Mouse (Mus musculus) neural tube, embryonic 11.5 days (tissue): ENCODE results near the gene Msl2. TPM values are rescaled to one million over a fixed set of nuclear protein-coding genes. Genes with fewer than 3 reads are reported as not detected.

Experiments used
- ATAC-seq: fragments of 200-750 bp; cut with Nextera tagmentation; 2 replicates; pipeline ENCODE4 v1.8.0; 2017; ENCODE audit warnings: moderate number of reproducible peaks, mild to moderate bottlenecking, moderate TSS enrichment, moderate library complexity; ENCODE audit not compliant: insufficient read depth, low FRiP score, low TSS enrichment
- DNase-seq: peaks from one replicate; pipeline ENCODE4 v3.0.0-alpha.2; 2015; ENCODE audit warnings: low spot score
- H3K27ac ChIP-seq: fragments of 300-500 bp; sonication (generic); 2 replicates; pipeline ENCODE4 v1.5.1; 2014; ENCODE audit warnings: low read depth, mild to moderate bottlenecking, low read length
- H3K27me3 ChIP-seq: fragments of 300-500 bp; sonication (generic); 2 replicates; pipeline ENCODE4 v1.6.1; 2014; ENCODE audit warnings: mild to moderate bottlenecking, low read length, mixed read lengths; ENCODE audit not compliant: control insufficient read depth, insufficient read depth
- H3K36me3 ChIP-seq: fragments of 300-500 bp; sonication (generic); 2 replicates; pipeline ENCODE4 v1.6.1; 2014; ENCODE audit warnings: mild to moderate bottlenecking, low read length, moderate library complexity, mixed read lengths; ENCODE audit not compliant: control insufficient read depth, insufficient read depth
- H3K4me1 ChIP-seq: fragments of 300-500 bp; sonication (generic); 2 replicates; pipeline ENCODE4 v1.6.1; 2014; ENCODE audit warnings: low read length, mixed read lengths; ENCODE audit not compliant: control insufficient read depth, insufficient read depth
- H3K4me2 ChIP-seq: fragments of 300-500 bp; sonication (generic); 2 replicates; pipeline ENCODE4 v1.6.1; 2014; ENCODE audit warnings: low read depth, mild to moderate bottlenecking, moderate library complexity
- H3K4me3 ChIP-seq: fragments of 300-500 bp; sonication (generic); 2 replicates; pipeline ENCODE4 v1.5.1; 2014; ENCODE audit warnings: low read depth, low read length
- H3K9ac ChIP-seq: fragments of 300-500 bp; sonication (generic); 2 replicates; pipeline ENCODE4 v1.6.1; 2014; ENCODE audit warnings: mild to moderate bottlenecking, low read length
- H3K9me3 ChIP-seq: fragments of 300-500 bp; sonication (generic); 2 replicates; pipeline ENCODE4 v1.6.1; 2016; ENCODE audit warnings: low read length; ENCODE audit not compliant: control insufficient read depth
- WGBS: fragments of 180-500 bp; shearing (Covaris S2); extraction: QIAGEN DNeasy Blood & Tissue Kit; methylation state at CpG from one replicate; pipeline ENCODE4 v1.1.7; 2014; 5-methylcytosine and 5-hydroxymethylcytosine counted together
- polyA plus RNA-seq: library from polyadenylated mRNA; unstranded; fragments of >200 nt; fragmentation: Nextera tagmentation; extraction: Ambion mirVana; gene quantifications from 2 replicates; pipeline ENCODE4 v1.2.1, GENCODE M21; 2014

Gene Msl2
- polyA plus RNA-seq, 1 experiment from 2014 or later: 6.2 TPM

- no peak overlapping the region for H3K4me3 ChIP-seq
- H3K4me1 ChIP-seq: no peaks in the 10 kb centered on the region
- WGBS: 83% methylated on average over 9 of the region's 9 CpGs
- H3K27ac ChIP-seq: no peak overlapping the region
- H3K9me3 ChIP-seq: no peaks in the 10 kb centered on the region
- no peak overlapping the region for H3K9ac ChIP-seq
- ATAC-seq (no peak), DNase-seq (no peak)
- H3K36me3 ChIP-seq: no peaks in the 10 kb centered on the region
- H3K4me2 ChIP-seq: no peak overlapping the region
- no peaks in the 10 kb centered on the region for H3K27me3 ChIP-seq
These were observed 31.7 kb upstream of the Msl2 start for GRCm38 (mm10) chr9:101042249-101042648.

GRCm38 (mm10) chr9:101045710-101046338 lies 28.1 kb upstream of the Msl2 start:
- Histone ChIP-seq H3K4me1 (no peaks in the 10 kb centered on the region), H3K27me3 (no peaks in the 10 kb centered on the region), H3K4me3 (no peak overlapping the region), H3K4me2 (no peak overlapping the region), H3K27ac (no peak overlapping the region), H3K9me3 (no peaks in the 10 kb centered on the region), H3K9ac (no peak overlapping the region), H3K36me3 (no peaks in the 10 kb centered on the region)
- 67% methylated on average over 15 of the region's 15 CpGs for WGBS
- DNase-seq (no peak), ATAC-seq (no peak)

- 94% methylated on average over 3 of the region's 3 CpGs for WGBS
- H3K27ac ChIP-seq: no peak overlapping the region
- no peak overlapping the region for H3K4me2 ChIP-seq
- H3K9ac ChIP-seq: no peak overlapping the region
- H3K4me1 ChIP-seq: no peaks in the 10 kb centered on the region
- DNase-seq (no peak), ATAC-seq (no peak)
- H3K36me3 ChIP-seq: no peaks in the 10 kb centered on the region
- H3K9me3 ChIP-seq: no peaks in the 10 kb centered on the region
- H3K27me3 ChIP-seq: no peaks in the 10 kb centered on the region
- H3K4me3 ChIP-seq: no peak overlapping the region
These were observed 21.9 kb upstream of the Msl2 start for GRCm38 (mm10) chr9:101052007-101052406.

- no peak for DNase-seq
- H3K27ac ChIP-seq: no peak overlapping the region
- H3K36me3 ChIP-seq: no peaks in the 10 kb centered on the region
- no peaks in the 10 kb centered on the region for H3K9me3 ChIP-seq
- no peak overlapping the region for H3K4me2 ChIP-seq
- WGBS: 83% methylated on average over 6 of the region's 6 CpGs
- ATAC-seq: no peak
- no peak overlapping the region for H3K4me3 ChIP-seq
- no peaks in the 10 kb centered on the region for H3K27me3 ChIP-seq
- no peaks in the 10 kb centered on the region for H3K4me1 ChIP-seq
- no peak overlapping the region for H3K9ac ChIP-seq
These were observed 21.2 kb upstream of the Msl2 start for GRCm38 (mm10) chr9:101052691-101053090.

- H3K4me1 ChIP-seq: no peaks in the 10 kb centered on the region
- no peak overlapping the region for H3K9ac ChIP-seq
- no peak overlapping the region for H3K4me2 ChIP-seq
- no peaks in the 10 kb centered on the region for H3K9me3 ChIP-seq
- 78% methylated on average over 14 of the region's 14 CpGs for WGBS
- ATAC-seq (no peak), DNase-seq (no peak)
- H3K4me3 ChIP-seq: no peak overlapping the region
- no peak overlapping the region for H3K27ac ChIP-seq
- H3K27me3 ChIP-seq: no peaks in the 10 kb centered on the region
- H3K36me3 ChIP-seq: no peaks in the 10 kb centered on the region
These were observed 20.6 kb upstream of the Msl2 start for GRCm38 (mm10) chr9:101053279-101053678.

- Histone ChIP-seq H3K4me2 (no peak overlapping the region), H3K27me3 (no peaks in the 10 kb centered on the region), H3K27ac (no peak overlapping the region), H3K4me3 (no peak overlapping the region), H3K9ac (no peak overlapping the region), H3K9me3 (no peaks in the 10 kb centered on the region), H3K4me1 (no peaks in the 10 kb centered on the region), H3K36me3 (no peaks in the 10 kb centered on the region)
- ATAC-seq (no peak), DNase-seq (no peak)
- 98% methylated on average over 4 of the region's 4 CpGs for WGBS
These were observed 16.7 kb upstream of the Msl2 start for GRCm38 (mm10) chr9:101057156-101057555.

GRCm38 (mm10) chr9:101061035-101061434 lies 12.9 kb upstream of the Msl2 start:
- H3K36me3 ChIP-seq: no peaks in the 10 kb centered on the region
- ATAC-seq: no peak
- H3K4me3 ChIP-seq: no peak overlapping the region
- no peak overlapping the region for H3K4me2 ChIP-seq
- H3K9me3 ChIP-seq: no peaks in the 10 kb centered on the region
- H3K4me1 ChIP-seq: no peaks in the 10 kb centered on the region
- no peak overlapping the region for H3K27ac ChIP-seq
- no peak for DNase-seq
- H3K27me3 ChIP-seq: no peaks in the 10 kb centered on the region
- 79% methylated on average over 11 of the region's 11 CpGs for WGBS
- H3K9ac ChIP-seq: no peak overlapping the region

GRCm38 (mm10) chr9:101062253-101062780 lies 11.6 kb upstream of the Msl2 start:
- 60% methylated on average over 6 of the region's 6 CpGs for WGBS
- H3K4me1 ChIP-seq: no peaks in the 10 kb centered on the region
- ATAC-seq: no peak

GRCm38 (mm10) chr9:101065076-101065602 lies 8.8 kb upstream of the Msl2 start:
- no peaks in the 10 kb centered on the region for H3K9me3 ChIP-seq
- no peak overlapping the region for H3K9ac ChIP-seq
- WGBS: 89% methylated on average over 3 of the region's 3 CpGs
- no peaks in the 10 kb centered on the region for H3K27me3 ChIP-seq
- H3K4me1 ChIP-seq: no peaks in the 10 kb centered on the region
- no peaks in the 10 kb centered on the region for H3K36me3 ChIP-seq
- H3K4me3 ChIP-seq: no peak overlapping the region
- DNase-seq (no peak), ATAC-seq (no peak)
- H3K4me2 ChIP-seq: no peak overlapping the region
- H3K27ac ChIP-seq: no peak overlapping the region

More at GRCm38 (mm10) chr9:101062253-101062780, 11.6 kb upstream of the Msl2 start:
- no peaks in the 10 kb centered on the region for H3K27me3 ChIP-seq
- no peak overlapping the region for H3K9ac ChIP-seq
- H3K4me3 ChIP-seq: no peak overlapping the region
- H3K36me3 ChIP-seq: no peaks in the 10 kb centered on the region
- H3K27ac ChIP-seq: no peak overlapping the region
- no peak for DNase-seq
- H3K9me3 ChIP-seq: no peaks in the 10 kb centered on the region
- H3K4me2 ChIP-seq: no peak overlapping the region
